Mouse (Mus musculus) neutrophil, adult 59 days (primary cell): Measurements from ENCODE around the gene Dnajc7. TPM values are rescaled to one million over a fixed set of nuclear protein-coding genes. Genes with fewer than 3 reads are reported as not detected.

Experiments used
- total RNA-seq, 2 experiments: library from RNA; stranded (reverse); gene quantifications; 1 replicate in 1 of 2; 2 replicates in 1 of 2; pipeline ENCODE4 v1.2.4; 2023

Gene Dnajc7
- 100 to 1,000 TPM; 119 to 154 TPM for total RNA-seq

DNA sequence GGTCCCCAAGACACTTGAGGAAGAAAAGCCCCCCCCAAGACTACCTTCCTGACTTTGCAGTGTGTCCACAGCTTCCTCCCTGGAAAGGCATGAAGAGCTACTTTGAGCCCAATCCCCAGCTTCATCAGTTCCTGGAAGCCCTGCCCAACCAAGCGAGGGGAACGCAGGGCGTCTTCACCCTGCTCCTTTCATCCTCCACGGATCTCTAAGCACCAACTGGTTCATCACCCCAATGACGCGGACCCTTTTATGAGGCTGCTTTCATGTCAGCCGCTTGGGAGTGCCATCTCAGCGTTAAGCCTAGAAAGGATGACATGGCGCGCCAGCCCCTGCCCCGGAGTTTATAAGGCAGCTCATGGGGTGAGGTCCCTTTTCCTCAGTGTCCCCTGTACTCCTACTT, at the start of gene Dnajc7:
Dnajc7 (minus strand) TSS at position 187 of the 400 bp plus-strand sequence.

DNA sequence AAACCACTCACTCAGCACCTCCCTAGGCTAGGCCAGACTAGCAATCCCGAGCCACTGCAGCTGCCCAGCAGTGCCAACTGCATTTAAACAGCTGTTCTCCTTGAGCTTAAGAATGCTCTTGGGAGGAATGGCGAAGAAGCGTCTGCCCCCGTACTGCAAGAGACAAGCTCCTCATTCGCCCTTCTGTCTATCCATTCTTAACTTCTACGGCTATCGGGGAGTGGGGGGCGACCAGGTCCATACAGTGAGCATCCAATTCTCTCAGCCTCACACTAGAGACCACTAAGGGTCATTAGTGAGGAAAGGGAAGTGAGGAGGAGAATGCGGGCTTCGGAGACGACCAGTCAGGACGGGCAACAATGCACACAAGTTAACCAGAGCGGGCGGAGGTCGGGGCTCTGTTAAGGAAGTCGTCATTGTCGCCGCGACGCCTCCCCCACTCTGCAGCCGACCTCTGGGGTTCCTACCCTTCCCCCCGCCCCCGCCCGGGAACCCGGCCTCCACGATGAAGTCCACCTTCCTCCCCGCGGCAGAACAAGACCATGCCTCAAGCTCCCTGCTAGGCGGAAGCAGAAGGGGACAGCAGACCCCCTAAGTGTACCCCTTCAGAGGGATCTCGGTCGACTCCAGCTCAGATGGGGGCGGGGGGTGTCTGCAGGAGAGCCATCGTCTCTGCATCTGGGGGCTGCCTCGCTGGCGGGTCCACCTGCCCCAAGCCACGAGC, 1.0 kb downstream of the Dnajc7 start, which contains the start of gene Nkiras2:
Nkiras2 (plus strand) TSS at position 484 of the 724 bp plus-strand sequence.

DNA sequence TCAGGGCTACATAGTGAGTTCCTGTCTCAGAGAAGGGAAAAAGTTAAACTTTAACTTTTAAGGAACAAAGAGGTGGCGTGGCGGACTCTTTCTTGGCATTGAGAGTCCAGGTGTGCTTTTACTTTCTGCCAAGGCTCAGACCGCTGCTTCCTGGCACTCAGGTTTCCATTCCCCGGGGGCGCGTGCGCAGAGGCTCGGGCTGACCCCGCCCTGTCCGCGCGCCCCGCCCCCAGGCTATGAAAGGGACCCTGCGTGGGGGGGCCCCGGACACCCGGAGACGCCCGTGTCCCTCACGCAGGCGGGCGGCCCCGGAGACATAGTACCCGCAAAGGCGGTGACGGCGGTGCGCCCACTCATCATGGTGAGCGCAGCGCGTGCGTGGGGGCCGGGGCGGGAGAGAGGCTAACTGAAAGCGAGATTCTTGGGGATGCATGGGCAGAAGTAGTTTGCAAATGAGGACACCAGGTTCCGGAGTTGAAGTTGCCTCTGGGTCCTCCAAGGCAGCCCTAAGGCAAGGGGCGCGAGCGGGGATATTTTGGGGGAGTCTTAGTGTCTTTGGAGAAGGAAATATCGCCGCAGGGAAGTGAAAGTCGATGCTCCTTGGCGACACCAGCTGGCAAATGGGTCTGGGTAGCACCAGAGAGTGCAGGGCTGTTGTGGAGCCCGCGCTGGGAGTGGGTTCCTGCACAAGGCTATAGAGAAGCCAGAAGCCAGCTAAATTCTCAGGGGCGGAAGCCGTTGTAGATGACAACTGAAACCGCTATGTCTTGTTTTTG, 45.1 kb downstream of the Dnajc7 start, which contains the start of gene Cnp:
Cnp (plus strand) TSS at position 197 of the 776 bp plus-strand sequence.

DNA sequence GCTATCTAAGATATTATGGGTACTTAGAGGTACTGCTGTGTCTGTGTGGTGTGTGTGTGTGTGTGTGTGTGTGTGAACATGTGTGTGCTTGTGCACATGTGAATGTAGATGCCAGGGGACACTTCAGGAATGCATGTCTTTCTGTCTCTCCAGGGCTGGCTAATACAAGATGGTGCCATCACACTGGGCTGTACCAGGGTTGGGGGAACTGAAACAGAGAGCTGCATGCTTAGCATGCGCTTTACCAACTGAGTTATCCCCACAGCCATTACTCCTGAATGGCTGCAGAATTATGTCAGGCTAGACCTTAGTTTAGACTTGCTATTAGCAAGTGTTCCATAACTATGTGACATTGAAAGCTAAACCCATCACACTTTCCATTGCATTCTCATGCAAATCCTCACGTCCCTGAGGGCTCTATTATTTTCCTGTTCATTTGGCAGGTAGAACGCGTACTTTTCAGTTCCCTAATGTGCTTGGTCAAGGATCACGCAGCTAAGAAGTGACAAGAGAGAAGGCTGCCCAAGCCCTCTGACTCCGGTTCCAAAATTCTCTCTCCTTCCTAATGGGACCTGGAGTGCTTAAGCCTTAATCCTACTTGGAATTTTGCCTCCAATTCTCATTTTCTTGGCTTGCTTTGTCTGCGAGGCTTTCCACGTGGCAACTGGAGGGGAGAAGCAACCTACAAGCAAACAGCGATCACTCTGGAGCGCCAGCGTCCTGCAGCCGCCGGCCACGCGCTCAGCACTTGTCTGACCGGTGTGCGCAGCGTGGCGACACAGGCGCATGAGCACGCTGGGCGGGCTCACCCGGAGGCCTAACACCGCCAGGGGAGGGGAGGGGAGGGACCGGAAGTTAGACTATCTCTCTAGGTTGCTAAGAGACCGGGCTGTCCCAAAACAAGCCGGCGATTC, 74.9 kb downstream of the Dnajc7 start, which contains the start of gene Ttc25:
Ttc25 (plus strand) TSS at position 776 of the 914 bp plus-strand sequence.

Other genes starting within 250 kb of the Dnajc7 start
- 10 to 100 TPM; 19.6 to 27.9 TPM for gene Jup, start 222.4 kb downstream of the Dnajc7 start, total RNA-seq
- gene P3h4, start 205.3 kb downstream of the Dnajc7 start, total RNA-seq = not detected
- under 1 TPM in 1 of 2 experiments, not detected in 1; 0.47 TPM for gene Fkbp10, start 204.5 kb downstream of the Dnajc7 start, total RNA-seq
- 1 to 10 TPM; 4.1 to 6.9 TPM for gene Nt5c3b, start 178.4 kb downstream of the Dnajc7 start, total RNA-seq
- under 1 TPM in 1 of 2 experiments, not detected in 1; 0.24 TPM for gene Klhl10, start 178.3 kb downstream of the Dnajc7 start, total RNA-seq
- gene Klhl11, start 147.4 kb downstream of the Dnajc7 start, total RNA-seq = 10 to 100 TPM; 10.2 to 13.7 TPM
- 100 to 1,000 TPM; 124 to 133 TPM for gene Acly, start 92.2 kb downstream of the Dnajc7 start, total RNA-seq
- gene Ttc25, start 74.6 kb downstream of the Dnajc7 start, total RNA-seq = not detected
- 10 to 100 TPM; 14.3 to 16.9 TPM for gene Cnp, start 45.3 kb downstream of the Dnajc7 start, total RNA-seq
- gene Nkiras2, start 924 bp downstream of the Dnajc7 start, total RNA-seq = 10 to 100 TPM; 40.5 to 55.3 TPM
- gene Zfp385c, start 72.3 kb upstream of the Dnajc7 start, total RNA-seq = not detected
- 10 to 100 TPM; 22.4 to 25.3 TPM for gene Dhx58, start 84.1 kb upstream of the Dnajc7 start, total RNA-seq
- gene Kat2a, start 92.3 kb upstream of the Dnajc7 start, total RNA-seq = 10 to 100 TPM; 11.2 to 11.7 TPM
- gene Hspb9, start 93.7 kb upstream of the Dnajc7 start, total RNA-seq = not detected
- gene Rab5c, start 118.0 kb upstream of the Dnajc7 start, total RNA-seq = 100 to 1,000 TPM; 171 to 185 TPM
- gene Kcnh4, start 139.8 kb upstream of the Dnajc7 start, total RNA-seq = not detected
- gene Hcrt, start 142.8 kb upstream of the Dnajc7 start, total RNA-seq = not detected
- 10 to 100 TPM in 1 of 2 experiments, 1 to 10 TPM in 1; 9.6 to 12.5 TPM for gene Ghdc, start 150.8 kb upstream of the Dnajc7 start, total RNA-seq
- gene Stat5b, start 230.6 kb upstream of the Dnajc7 start, total RNA-seq = 10 to 100 TPM; 91.5 to 97.7 TPM
- 10 to 100 TPM; 27.8 to 30.0 TPM for gene Stat5a, start 239.2 kb upstream of the Dnajc7 start, total RNA-seq